ENCODE assay signal across 12 mouse cellular contexts in the genomic region with DNA sequence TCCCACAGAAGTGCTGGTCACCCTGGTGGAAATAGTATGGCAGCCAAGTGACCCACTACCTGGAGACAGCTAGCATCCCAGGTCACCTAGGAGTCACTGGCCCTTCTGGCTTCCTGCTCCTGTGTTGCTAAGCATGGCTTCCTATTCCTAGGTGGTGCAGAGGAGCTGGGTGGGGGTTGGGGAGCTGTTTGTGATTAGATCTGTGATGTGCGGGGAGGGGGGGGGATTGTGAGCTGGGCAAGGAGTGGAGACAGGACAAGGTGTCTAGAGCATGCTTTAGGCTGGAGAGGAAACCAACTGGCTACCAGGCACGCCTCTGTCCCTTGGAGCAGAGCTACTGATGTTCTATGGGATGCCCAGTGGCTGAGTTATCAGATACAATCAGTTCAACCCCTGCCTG.
DNase-seq lines count a peak whose midpoint lies in the region; ATAC-seq and TF ChIP-seq lines count a peak whose summit lies in the region.
"Had no signal": no experiment of that assay in that cellular context is flagged by ENCODE, and none has a peak within 500 bp of the region (broad histone marks: within the 10 kb centered on the region; RNA-seq: fewer than 3 reads in every experiment).

No protein-coding gene starts in this region.

- peak overlapping the region; percentile 19; the same call in 1 of the 2 replicates for H3K4me2 ChIP-seq in lung, embryonic 15.5 days
- H3K4me2 ChIP-seq in lung, postnatal 0 days (replicated peaks; ENCODE audit: low read depth, low read length) = no peak overlapping the region
- 0 out of 2 replicates have a peak overlapping the region, but pooled peaks have one; percentile 10 for H3K4me2 ChIP-seq in forebrain, embryonic 13.5 days
- no peak overlapping the region; the same call in 1 of the 2 replicates for H3K4me2 ChIP-seq in hindbrain, embryonic 16.5 days (ENCODE audit: low read length)
- no peak overlapping the region for H3K4me2 ChIP-seq in neural tube, embryonic 14.5 days (ENCODE audit: low read depth, low read length)
- H3K4me2 ChIP-seq: limb, embryonic 13.5 days had no signal

- peaks cover 61% of the 10 kb centered on the region for H3K4me1 ChIP-seq in lung, embryonic 15.5 days
- H3K4me1 ChIP-seq in lung, postnatal 0 days (ENCODE audit: insufficient read depth, low read depth, low read length) = peaks cover 20% of the 10 kb centered on the region
- peaks cover 79% of the 10 kb centered on the region for H3K4me1 ChIP-seq in forebrain, embryonic 13.5 days
- peaks cover 31% of the 10 kb centered on the region for H3K4me1 ChIP-seq in hindbrain, embryonic 16.5 days (ENCODE audit: control insufficient read depth, insufficient read depth, low read depth, low read length)
- peaks cover 29% of the 10 kb centered on the region for H3K4me1 ChIP-seq in neural tube, embryonic 14.5 days (ENCODE audit: control insufficient read depth, insufficient read depth, low read length)

- no peak for DNase-seq in lung, postnatal 0 days (ENCODE audit: low spot score)
- DNase-seq in retina, embryonic 14.5 days (ENCODE audit: low spot score) = no peak
- no peak for DNase-seq in urinary bladder, postnatal 4 days (ENCODE audit: low spot score in 2 of 2)
- DNase-seq: gastrocnemius, postnatal 36 days; right cerebral cortex, postnatal 25 days had no signal

- TF ChIP-seq EP300 in lung, postnatal 0 days (IDR thresholded peaks at IDR 0.05) = no peak

- no peak for TF ChIP-seq CTCF in lung, postnatal 0 days (IDR thresholded peaks at IDR 0.05)

- 38% methylated on average over 2 of the region's 2 CpGs for WGBS in lung, embryonic 15.5 days
- WGBS in lung, postnatal 0 days = 53% methylated on average over 2 of the region's 2 CpGs
- WGBS in forebrain, embryonic 13.5 days = 70% methylated on average over 2 of the region's 2 CpGs
- WGBS in hindbrain, embryonic 16.5 days = 64% methylated on average over 2 of the region's 2 CpGs
- WGBS in neural tube, embryonic 14.5 days = 68% methylated on average over 2 of the region's 2 CpGs

- H3K36me3 ChIP-seq in lung, embryonic 15.5 days = no peaks in the 10 kb centered on the region
- no peaks in the 10 kb centered on the region for H3K36me3 ChIP-seq in lung, postnatal 0 days (ENCODE audit: insufficient read depth, low read length)
- no peaks in the 10 kb centered on the region for H3K36me3 ChIP-seq in forebrain, embryonic 13.5 days (ENCODE audit: poor library complexity, severe bottlenecking)
- no peaks in the 10 kb centered on the region for H3K36me3 ChIP-seq in hindbrain, embryonic 16.5 days (ENCODE audit: control insufficient read depth, insufficient read depth, low read length)
- no peaks in the 10 kb centered on the region for H3K36me3 ChIP-seq in neural tube, embryonic 14.5 days (ENCODE audit: control insufficient read depth, insufficient read depth, low read length)
- H3K36me3 ChIP-seq: limb, embryonic 13.5 days had no signal

- no peaks in the 10 kb centered on the region for H3K27me3 ChIP-seq in lung, embryonic 15.5 days
- H3K27me3 ChIP-seq in lung, postnatal 0 days (replicated peaks; ENCODE audit: insufficient read depth, low read length) = no peaks in the 10 kb centered on the region
- peaks cover 3% of the 10 kb centered on the region; the same call in 1 of the 2 replicates for H3K27me3 ChIP-seq in forebrain, embryonic 13.5 days
- H3K27me3 ChIP-seq in hindbrain, embryonic 16.5 days (replicated peaks; ENCODE audit: control insufficient read depth, insufficient read depth, low read length) = no peaks in the 10 kb centered on the region; the same call in 1 of the 2 replicates
- H3K27me3 ChIP-seq in neural tube, embryonic 14.5 days (ENCODE audit: control insufficient read depth, insufficient read depth, low read length) = no peaks in the 10 kb centered on the region

- ATAC-seq in lung, embryonic 15.5 days (ENCODE audit: borderline replicate concordance, extremely low read depth, low FRiP score, low TSS enrichment) = no peak
- ATAC-seq in lung, postnatal 0 days = no peak
- no peak for ATAC-seq in forebrain, embryonic 13.5 days
- ATAC-seq in hindbrain, embryonic 16.5 days = no peak
- ATAC-seq in neural tube, embryonic 14.5 days (ENCODE audit: low read depth) = no peak

- peak overlapping the region; percentile 45 for H3K27ac ChIP-seq in lung, embryonic 15.5 days
- H3K27ac ChIP-seq in lung, postnatal 0 days (ENCODE audit: low read length) = no peak overlapping the region
- H3K27ac ChIP-seq in forebrain, embryonic 13.5 days = peak overlapping the region; percentile 82
- H3K27ac ChIP-seq in hindbrain, embryonic 16.5 days (ENCODE audit: low read depth, low read length) = peak overlapping the region; percentile 13
- peak overlapping the region; percentile 44; the same call in 1 of the 2 replicates for H3K27ac ChIP-seq in neural tube, embryonic 14.5 days (ENCODE audit: low read depth, low read length)
- H3K27ac ChIP-seq: macrophage had no signal

- no peak overlapping the region for H3K9ac ChIP-seq in lung, embryonic 15.5 days
- no peak overlapping the region for H3K9ac ChIP-seq in lung, postnatal 0 days (replicated peaks; ENCODE audit: low read depth)
- 0 out of 2 replicates have a peak overlapping the region, but pooled peaks have one; percentile 0 for H3K9ac ChIP-seq in forebrain, embryonic 13.5 days
- 0 out of 2 replicates have a peak overlapping the region, but pooled peaks have one; percentile 21 for H3K9ac ChIP-seq in hindbrain, embryonic 16.5 days (ENCODE audit: low read depth, low read length)
- H3K9ac ChIP-seq in neural tube, embryonic 14.5 days (replicated peaks; ENCODE audit: low read depth, low read length) = no peak overlapping the region
- H3K9ac ChIP-seq: limb, embryonic 13.5 days had no signal

- H3K9me3 ChIP-seq in lung, embryonic 15.5 days = no peaks in the 10 kb centered on the region
- no peaks in the 10 kb centered on the region for H3K9me3 ChIP-seq in lung, postnatal 0 days (ENCODE audit: low read length)
- no peaks in the 10 kb centered on the region for H3K9me3 ChIP-seq in forebrain, embryonic 13.5 days (replicated peaks)
- no peaks in the 10 kb centered on the region for H3K9me3 ChIP-seq in hindbrain, embryonic 16.5 days (ENCODE audit: control insufficient read depth, low read length)
- no peaks in the 10 kb centered on the region for H3K9me3 ChIP-seq in neural tube, embryonic 14.5 days (ENCODE audit: control insufficient read depth, low read length)
- H3K9me3 ChIP-seq: limb, embryonic 13.5 days had no signal

- H3K4me3 ChIP-seq in lung, embryonic 15.5 days = no peak overlapping the region
- no peak overlapping the region for H3K4me3 ChIP-seq in lung, postnatal 0 days (ENCODE audit: low read depth, low read length)
- H3K4me3 ChIP-seq in forebrain, embryonic 13.5 days = no peak overlapping the region
- H3K4me3 ChIP-seq in hindbrain, embryonic 16.5 days (ENCODE audit: low read length) = no peak overlapping the region
- H3K4me3 ChIP-seq in neural tube, embryonic 14.5 days (ENCODE audit: low read depth, low read length) = no peak overlapping the region
- H3K4me3 ChIP-seq: erythroblast, embryonic 14.5 days; limb, embryonic 13.5 days had no signal

Comparison
In these comparisons a context has a peak if more than half of its experiments do, and no peak if none do; other contexts are left out.
1. H3K4me2 ChIP-seq: peak in lung, embryonic 15.5 days (single experiment) and forebrain, embryonic 13.5 days (single experiment); none in lung, postnatal 0 days (single experiment), hindbrain, embryonic 16.5 days (single experiment) and neural tube, embryonic 14.5 days (single experiment).
2. H3K9ac ChIP-seq: peak in forebrain, embryonic 13.5 days (single experiment) and hindbrain, embryonic 16.5 days (single experiment); none in lung, embryonic 15.5 days (single experiment), lung, postnatal 0 days (single experiment) and neural tube, embryonic 14.5 days (single experiment).